In the genomic region with DNA sequence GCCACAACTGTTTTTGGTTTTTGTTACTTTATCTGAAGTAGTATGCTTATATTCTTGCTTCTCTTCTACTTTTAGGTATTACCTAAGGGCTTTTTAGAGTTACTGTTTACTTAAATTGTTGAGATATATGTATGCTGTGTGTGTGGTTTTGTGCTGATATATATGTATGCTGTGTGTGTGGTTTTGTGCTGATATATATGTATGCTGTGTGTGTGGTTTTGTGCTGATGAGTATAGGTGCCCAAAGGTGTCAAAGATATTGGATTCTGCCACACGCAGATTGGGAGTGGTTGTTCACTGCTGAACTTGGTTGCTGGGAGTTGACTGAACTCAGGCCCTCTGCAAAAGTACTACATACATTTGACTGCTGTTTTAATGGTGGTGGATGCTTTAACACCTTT, we compare ENCODE assay signal across 22 mouse cellular contexts. TPM values are rescaled to one million over a fixed set of nuclear protein-coding genes. Genes with fewer than 3 reads are reported as not detected.
DNase-seq lines count a peak whose midpoint lies in the region; ATAC-seq and TF ChIP-seq lines count a peak whose summit lies in the region.
"Had no signal": no experiment of that assay in that cellular context is flagged by ENCODE, and none has a peak within 500 bp of the region (broad histone marks: within the 10 kb centered on the region; RNA-seq: fewer than 3 reads in every experiment).

No protein-coding gene starts in this region.

- no peak overlapping the region for H3K9ac ChIP-seq in liver, postnatal 0 days (replicated peaks)
- no peak overlapping the region for H3K9ac ChIP-seq in liver, embryonic 11.5 days (ENCODE audit: low read depth, low read length)
- no peak overlapping the region for H3K9ac ChIP-seq in MEL (ENCODE audit: control insufficient read depth, low read depth, low read length, poor library complexity, severe bottlenecking)
- H3K9ac ChIP-seq: embryonic facial prominence, embryonic 13.5 days; embryonic facial prominence, embryonic 15.5 days; forebrain, embryonic 12.5 days had no signal

- no peaks in the 10 kb centered on the region for H3K27me3 ChIP-seq in liver, postnatal 0 days (ENCODE audit: insufficient read depth, low read length)
- no peaks in the 10 kb centered on the region for H3K27me3 ChIP-seq in liver, embryonic 11.5 days (replicated peaks; ENCODE audit: control insufficient read depth, insufficient read depth, low read length)
- H3K27me3 ChIP-seq in MEL (ENCODE audit: control insufficient read depth in 1 of 2, insufficient read depth in 2 of 2, low read length in 2 of 2), result no peaks in the 10 kb centered on the region
- H3K27me3 ChIP-seq: embryonic facial prominence, embryonic 13.5 days; embryonic facial prominence, embryonic 15.5 days; forebrain, embryonic 12.5 days; Patski had no signal

- H3K4me1 ChIP-seq in liver, postnatal 0 days (ENCODE audit: insufficient read depth), result no peaks in the 10 kb centered on the region
- 0 out of 2 replicates have a peak, but pooled peaks cover 3% of the 10 kb centered on the region for H3K4me1 ChIP-seq in liver, embryonic 11.5 days (replicated peaks; ENCODE audit: control insufficient read depth, insufficient read depth, low read length)
- H3K4me1 ChIP-seq in MEL (ENCODE audit: control insufficient read depth in 1 of 2, insufficient read depth in 2 of 2, low read length in 2 of 2), result peaks cover 0 to 2% of the 10 kb centered on the region in 2 experiments; a peak in 1 of 4 replicates
- H3K4me1 ChIP-seq: embryonic facial prominence, embryonic 13.5 days; embryonic facial prominence, embryonic 15.5 days; forebrain, embryonic 10.5 days; forebrain, embryonic 12.5 days had no signal

- no peak for ATAC-seq in liver, postnatal 0 days
- no peak; the same call in 1 of the 2 replicates for ATAC-seq in liver, embryonic 11.5 days (replicated peaks; ENCODE audit: low FRiP score)
- peak; percentile 78 for ATAC-seq in megakaryocyte progenitor cell, adult 5-6 weeks (replicated peaks; ENCODE audit: poor library complexity)
- ATAC-seq: activated CD4-positive, CD25-positive, alpha-beta regulatory T cell, adult 4 months; forebrain, embryonic 14.5 days; forebrain, embryonic 16.5 days; Patski had no signal

- H3K79me2 ChIP-seq in MEL (ENCODE audit: control insufficient read depth, insufficient read depth, low read length, poor library complexity), result no peaks in the 10 kb centered on the region

- TF ChIP-seq CTCF in liver, postnatal 0 days (IDR thresholded peaks at IDR 0.05; ENCODE audit: low read depth), result no peak
- no peak for TF ChIP-seq CTCF in MEL (IDR thresholded peaks at IDR 0.05 in 2 of 3, conservative IDR thresholded peaks at IDR 0.05 in 1 of 3; ENCODE audit: control insufficient read depth in 1 of 3, insufficient read depth in 1 of 3, low read depth in 2 of 3, low read length in 3 of 3, poor library complexity in 1 of 3, severe bottlenecking in 1 of 3)

- DNase-seq in liver, postnatal 0 days, result no peak
- no peak for DNase-seq in liver, embryonic 11.5 days (ENCODE audit: low spot score)
- no peak for DNase-seq in MEL (ENCODE audit: low read depth, low spot score)
- DNase-seq in neural tube, embryonic 10.5 days (ENCODE audit: extremely low spot score, low spot score), result no peak
- DNase-seq in adrenal gland, postnatal 36 days, result no peak
- DNase-seq: cerebellum, adult 11 months; cerebellum, adult 18-20 months; cerebellum, adult 8-10 months; cerebellum, adult 9-11 months; cerebellum, postnatal 14 days; cerebellum, postnatal 36 days; embryo, embryonic 11 days had no signal

- H3K9me3 ChIP-seq in liver, postnatal 0 days (ENCODE audit: low read length), result no peaks in the 10 kb centered on the region
- H3K9me3 ChIP-seq in liver, embryonic 11.5 days (ENCODE audit: control insufficient read depth, low read length), result no peaks in the 10 kb centered on the region
- no peaks in the 10 kb centered on the region for H3K9me3 ChIP-seq in MEL (replicated peaks; ENCODE audit: insufficient read depth, low read length)
- H3K9me3 ChIP-seq: embryonic facial prominence, embryonic 13.5 days; embryonic facial prominence, embryonic 15.5 days; forebrain, embryonic 10.5 days; forebrain, embryonic 12.5 days had no signal

- peak overlapping the region; percentile 16; the same call in 1 of the 2 replicates for H3K27ac ChIP-seq in liver, postnatal 0 days (ENCODE audit: low read depth)
- no peak overlapping the region for H3K27ac ChIP-seq in liver, embryonic 11.5 days (ENCODE audit: low read depth, low read length)
- H3K27ac ChIP-seq in MEL (ENCODE audit: control insufficient read depth, low read depth, low read length), result no peak overlapping the region
- H3K27ac ChIP-seq: embryonic facial prominence, embryonic 13.5 days; embryonic facial prominence, embryonic 15.5 days; forebrain, embryonic 10.5 days; forebrain, embryonic 12.5 days had no signal

- peaks cover 33% of the 10 kb centered on the region for H3K36me3 ChIP-seq in liver, postnatal 0 days (replicated peaks; ENCODE audit: insufficient read depth, low read length)
- peaks cover 25% of the 10 kb centered on the region for H3K36me3 ChIP-seq in liver, embryonic 11.5 days (ENCODE audit: control insufficient read depth, insufficient read depth, low read length)
- H3K36me3 ChIP-seq in MEL (ENCODE audit: control insufficient read depth in 1 of 2, insufficient read depth in 2 of 2, low read length in 2 of 2), result peaks cover 3 to 22% of the 10 kb centered on the region in 2 experiments

- no peak for TF ChIP-seq POLR2A in MEL (IDR thresholded peaks at IDR 0.05; ENCODE audit: control insufficient read depth in 1 of 2, insufficient read depth in 1 of 2, low read depth in 1 of 2, low read length in 2 of 2, poor library complexity in 1 of 2)

- H3K4me2 ChIP-seq in liver, postnatal 0 days (ENCODE audit: low read depth, low read length), result no peak overlapping the region
- H3K4me2 ChIP-seq in liver, embryonic 11.5 days, result no peak overlapping the region
- H3K4me2 ChIP-seq: embryonic facial prominence, embryonic 13.5 days; embryonic facial prominence, embryonic 15.5 days; forebrain, embryonic 12.5 days had no signal

- 92% methylated on average over 1 of the region's 1 CpGs for WGBS in liver, postnatal 0 days (ENCODE audit: insufficient replicate concordance)
- WGBS in liver, embryonic 11.5 days, result 95% methylated on average over 1 of the region's 1 CpGs

- no peak for TF ChIP-seq RAD21 in MEL (IDR thresholded peaks at IDR 0.05; ENCODE audit: low read depth, low read length)

- H3K4me3 ChIP-seq in liver, postnatal 0 days (ENCODE audit: low read depth, low read length), result no peak overlapping the region
- no peak overlapping the region for H3K4me3 ChIP-seq in liver, embryonic 11.5 days (ENCODE audit: low read depth, low read length)
- H3K4me3 ChIP-seq in MEL (ENCODE audit: control insufficient read depth in 1 of 2, insufficient read depth in 1 of 2, low read depth in 2 of 2, low read length in 2 of 2), result no peak overlapping the region
- H3K4me3 ChIP-seq: embryonic facial prominence, embryonic 13.5 days; embryonic facial prominence, embryonic 15.5 days; erythroblast, embryonic 14.5 days; forebrain, embryonic 10.5 days; forebrain, embryonic 12.5 days had no signal

- no peak for TF ChIP-seq EP300 in liver, postnatal 0 days (IDR thresholded peaks at IDR 0.05; ENCODE audit: low read depth)
- no peak for TF ChIP-seq EP300 in MEL (IDR thresholded peaks at IDR 0.05; ENCODE audit: low read depth in 1 of 2, low read length in 2 of 2)

TF ChIP-seq in MEL, 35 proteins besides CTCF, POLR2A, EP300 and RAD21:
- TF ChIP-seq CHD1 (IDR thresholded peaks at IDR 0.05; ENCODE audit: low read depth, low read length) (no peak), TAL1 (IDR thresholded peaks at IDR 0.05; ENCODE audit: low read length) (peak; percentile 18; the same call in 1 of the 2 replicates)

RNA-seq across cellular contexts. Expression of a gene that starts 24.6 kb away (rescaled TPM):
- polyA plus RNA-seq in liver, postnatal 0 days (2015; fragmentation: Nextera tagmentation; extraction: Ambion mirVana), result 9.5 and 11.0 TPM in 2 replicates
- polyA plus RNA-seq in liver, embryonic 11.5 days (2014; fragmentation: Nextera tagmentation; extraction: Ambion mirVana), result 36.9 and 38.6 TPM in 2 replicates
- total RNA-seq in MEL (2012; rRNA removed), result 60.2 and 71.6 TPM in 2 replicates
- 10 to 100 TPM in 1 of 2 experiments, not detected in 1; 43.9 TPM for polyA plus RNA-seq in MEL (2012; ENCODE audit: insufficient read depth in 1 of 2, insufficient read length in 2 of 2, low read depth in 1 of 2, low replicate concordance in 2 of 2, missing spikeins in 1 of 2)
- 60.2 and 88.1 TPM in 2 replicates for total RNA-seq in megakaryocyte progenitor cell, adult 5-6 weeks (2015)
- 63.5 and 73.1 TPM in 2 replicates for total RNA-seq in megakaryocyte progenitor cell, adult 5-6 weeks (2017)
- 10 to 100 TPM; 93.4 to 99.0 TPM for total RNA-seq in adrenal gland, postnatal 36 days (2021)
